Mouse (Mus musculus) midbrain, embryonic 16.5 days (tissue): ENCODE data around the gene Syvn1. TPM values are rescaled to one million over a fixed set of nuclear protein-coding genes. Genes with fewer than 3 reads are reported as not detected.

Source experiments
- ATAC-seq: fragments of 200-750 bp; cut with Nextera tagmentation; 2 replicates; pipeline ENCODE4 v1.8.0; 2017; ENCODE audit warnings: moderate TSS enrichment
- H3K27ac ChIP-seq: fragments of 300-500 bp; sonication (generic); 2 replicates; pipeline ENCODE4 v1.5.1; 2014; ENCODE audit warnings: mild to moderate bottlenecking, low read length, mixed read lengths
- H3K27me3 ChIP-seq: fragments of 300-500 bp; sonication (generic); 2 replicates; pipeline ENCODE4 v1.6.1; 2014; ENCODE audit warnings: low read depth, low read length, mixed read lengths; ENCODE audit not compliant: control insufficient read depth, insufficient read depth
- H3K36me3 ChIP-seq: fragments of 300-500 bp; sonication (generic); 2 replicates; pipeline ENCODE4 v1.6.1; 2014; ENCODE audit warnings: mild to moderate bottlenecking, low read length, moderate library complexity, mixed read lengths; ENCODE audit not compliant: control insufficient read depth, insufficient read depth
- H3K4me1 ChIP-seq: fragments of 300-500 bp; sonication (generic); 2 replicates; pipeline ENCODE4 v1.6.1; 2014; ENCODE audit warnings: mild to moderate bottlenecking, low read length, mixed read lengths; ENCODE audit not compliant: control insufficient read depth, insufficient read depth
- H3K4me2 ChIP-seq: fragments of 300-500 bp; sonication (generic); 2 replicates; pipeline ENCODE4 v1.6.1; 2014; ENCODE audit warnings: mild to moderate bottlenecking, low read length, mixed read lengths
- H3K4me3 ChIP-seq: fragments of 300-500 bp; sonication (generic); 2 replicates; pipeline ENCODE4 v1.5.1; 2014; ENCODE audit warnings: low read depth, mild to moderate bottlenecking, low read length, moderate library complexity, mixed read lengths
- H3K9ac ChIP-seq: fragments of 300-500 bp; sonication (generic); 2 replicates; pipeline ENCODE4 v1.6.1; 2014; ENCODE audit warnings: low read depth, low read length, mixed read lengths
- H3K9me3 ChIP-seq: fragments of 300-500 bp; sonication (generic); replicated peaks from 2 replicates; pipeline ENCODE4 v1.6.1; 2014; ENCODE audit warnings: mild to moderate bottlenecking, low read length, mixed read lengths; ENCODE audit not compliant: control insufficient read depth, poor library complexity, severe bottlenecking
- WGBS: fragments of 180-500 bp; shearing (Covaris S2); extraction: QIAGEN DNeasy Blood & Tissue Kit; methylation state at CpG from one replicate; pipeline ENCODE4 v1.1.7; 2014; 5-methylcytosine and 5-hydroxymethylcytosine counted together
- polyA plus RNA-seq: library from polyadenylated mRNA; unstranded; fragments of >200 nt; fragmentation: Nextera tagmentation; extraction: Ambion mirVana; gene quantifications from 2 replicates; pipeline ENCODE4 v1.2.1, GENCODE M21; 2015

The Syvn1 gene
- polyA plus RNA-seq, 1 experiment from 2014 or later = 34.5 TPM

GRCm38 (mm10) chr19:6084478-6085248 lies 38.3 kb downstream of the Syvn1 start, which contains the start of the genes Zfpl1 and Cdca5:
TSS of gene Zfpl1 (minus strand) at chr19:6084956.
TSS of gene Cdca5 (plus strand) at chr19:6084983.
- peak within 1 kb of the TSS; percentile 63; the same call in 1 of the 2 replicates for H3K27ac ChIP-seq
- no peaks in the 10 kb centered on the region for H3K9me3 ChIP-seq
- H3K4me2 ChIP-seq = peak within 1 kb of the TSS; percentile 94
- WGBS = 0% methylated on average over 58 of the region's 58 CpGs
- peak within 1 kb of the TSS; percentile 76 for H3K4me3 ChIP-seq
- peaks cover 18% of the 10 kb centered on the region for H3K4me1 ChIP-seq
- H3K36me3 ChIP-seq = peaks cover 16% of the 10 kb centered on the region
- no peaks in the 10 kb centered on the region for H3K27me3 ChIP-seq
- peak within 1 kb of the TSS; percentile 78 for H3K9ac ChIP-seq
- ATAC-seq = peak; percentile 91

GRCm38 (mm10) chr19:6085417-6085879 lies 39.1 kb downstream of the Syvn1 start:
- WGBS = under 1% methylated on average over 17 of the region's 17 CpGs
- no peaks in the 10 kb centered on the region for H3K9me3 ChIP-seq
- peak overlapping the region; percentile 94 for H3K4me2 ChIP-seq
- no peak overlapping the region for H3K9ac ChIP-seq
- H3K4me1 ChIP-seq = peaks cover 18% of the 10 kb centered on the region
- ATAC-seq = peak; percentile 58
- H3K27ac ChIP-seq = no peak overlapping the region
- H3K36me3 ChIP-seq = peaks cover 9% of the 10 kb centered on the region
- H3K27me3 ChIP-seq = no peaks in the 10 kb centered on the region
- peak overlapping the region; percentile 76 for H3K4me3 ChIP-seq

GRCm38 (mm10) chr19:6088841-6089240 lies 42.5 kb downstream of the Syvn1 start:
- 94% methylated on average over 13 of the region's 13 CpGs for WGBS
- no peaks in the 10 kb centered on the region for H3K27me3 ChIP-seq
- ATAC-seq = no peak

GRCm38 (mm10) chr19:6094119-6094518 lies 47.7 kb downstream of the Syvn1 start, which contains the start of gene AC131692.1:
TSS of gene AC131692.1 (plus strand) at chr19:6094419.
- Histone ChIP-seq H3K9me3 (no peaks in the 10 kb centered on the region), H3K4me1 (no peaks in the 10 kb centered on the region), H3K36me3 (no peaks in the 10 kb centered on the region), H3K9ac (no peak within 1 kb of the TSS), H3K27ac (no peak within 1 kb of the TSS), H3K4me3 (no peak within 1 kb of the TSS), H3K4me2 (no peak within 1 kb of the TSS), H3K27me3 (no peaks in the 10 kb centered on the region)
- ATAC-seq = no peak
- 91% methylated on average over 7 of the region's 7 CpGs for WGBS

More at GRCm38 (mm10) chr19:6088841-6089240, 42.5 kb downstream of the Syvn1 start:
- Histone ChIP-seq H3K9me3 (no peaks in the 10 kb centered on the region), H3K4me2 (no peak overlapping the region), H3K4me1 (peaks cover 12% of the 10 kb centered on the region), H3K36me3 (no peaks in the 10 kb centered on the region), H3K9ac (no peak overlapping the region), H3K4me3 (no peak overlapping the region), H3K27ac (no peak overlapping the region)

- ATAC-seq = no peak
- no peak overlapping the region for H3K4me2 ChIP-seq
- H3K9me3 ChIP-seq = no peaks in the 10 kb centered on the region
- no peaks in the 10 kb centered on the region for H3K36me3 ChIP-seq
- no peaks in the 10 kb centered on the region for H3K4me1 ChIP-seq
- WGBS = 91% methylated on average over 3 of the region's 3 CpGs
- no peak overlapping the region for H3K4me3 ChIP-seq
- no peak overlapping the region for H3K9ac ChIP-seq
- no peaks in the 10 kb centered on the region for H3K27me3 ChIP-seq
- H3K27ac ChIP-seq = no peak overlapping the region
Observed at GRCm38 (mm10) chr19:6097847-6098246, 51.5 kb downstream of the Syvn1 start.

- Histone ChIP-seq H3K36me3 (no peaks in the 10 kb centered on the region), H3K27me3 (no peaks in the 10 kb centered on the region), H3K4me2 (no peak overlapping the region), H3K9me3 (no peaks in the 10 kb centered on the region), H3K27ac (no peak overlapping the region), H3K4me1 (no peaks in the 10 kb centered on the region), H3K9ac (no peak overlapping the region), H3K4me3 (no peak overlapping the region)
- 78% methylated on average over 6 of the region's 6 CpGs for WGBS
- ATAC-seq = no peak
Observed at GRCm38 (mm10) chr19:6101186-6101585, 54.8 kb downstream of the Syvn1 start.

- Histone ChIP-seq H3K4me2 (no peak overlapping the region), H3K36me3 (no peaks in the 10 kb centered on the region), H3K9ac (no peak overlapping the region), H3K4me1 (no peaks in the 10 kb centered on the region), H3K9me3 (no peaks in the 10 kb centered on the region), H3K27me3 (no peaks in the 10 kb centered on the region), H3K4me3 (no peak overlapping the region), H3K27ac (no peak overlapping the region)
- ATAC-seq = no peak
- 82% methylated on average over 6 of the region's 6 CpGs for WGBS
Observed at GRCm38 (mm10) chr19:6102169-6102853, 55.9 kb downstream of the Syvn1 start.
